Mouse (Mus musculus) forebrain, embryonic 16.5 days (tissue): ENCODE data around the gene Fbxw4. TPM values are rescaled to one million over a fixed set of nuclear protein-coding genes. Genes with fewer than 3 reads are reported as not detected.
"Not testable (repeated sequence)": the region's sequence is repeated elsewhere in the genome, so short reads cannot be mapped to it uniquely, and the experiment has no call there.

ENCODE experiments used
- ATAC-seq: fragments of 200-750 bp; cut with Nextera tagmentation; 2 replicates; pipeline ENCODE4 v1.8.0; 2017; ENCODE audit warnings: mild to moderate bottlenecking, moderate library complexity
- H3K27ac ChIP-seq: fragments of 300-500 bp; sonication (generic); 2 replicates; pipeline ENCODE4 v1.5.1; 2014; ENCODE audit warnings: low read length, control low read depth
- H3K27me3 ChIP-seq: fragments of 300-500 bp; sonication (generic); replicated peaks from 2 replicates; pipeline ENCODE4 v1.6.1; 2014; ENCODE audit warnings: low read length; ENCODE audit not compliant: control insufficient read depth, insufficient read depth
- H3K36me3 ChIP-seq: fragments of 300-500 bp; sonication (generic); 2 replicates; pipeline ENCODE4 v1.6.1; 2014; ENCODE audit not compliant: control insufficient read depth, insufficient read depth
- H3K4me1 ChIP-seq: fragments of 300-500 bp; sonication (generic); replicated peaks from 2 replicates; pipeline ENCODE4 v1.6.1; 2014; ENCODE audit warnings: low read length; ENCODE audit not compliant: control insufficient read depth, insufficient read depth
- H3K4me2 ChIP-seq: fragments of 300-500 bp; sonication (generic); 2 replicates; pipeline ENCODE4 v1.6.1; 2014; ENCODE audit warnings: mild to moderate bottlenecking, low read length, control low read depth
- H3K4me3 ChIP-seq: fragments of 300-500 bp; sonication (generic); replicated peaks from 2 replicates; pipeline ENCODE4 v1.5.1; 2014; ENCODE audit warnings: mild to moderate bottlenecking, low read length, control low read depth
- H3K9ac ChIP-seq: fragments of 300-500 bp; sonication (generic); replicated peaks from 2 replicates; pipeline ENCODE4 v1.6.1; 2014; ENCODE audit warnings: low read depth, low read length, control low read depth
- H3K9me3 ChIP-seq: fragments of 300-500 bp; sonication (generic); 2 replicates; pipeline ENCODE4 v1.6.1; 2016; ENCODE audit warnings: low read length; ENCODE audit not compliant: control insufficient read depth
- WGBS: fragments of 180-500 bp; shearing (Covaris S2); extraction: QIAGEN DNeasy Blood & Tissue Kit; methylation state at CpG from one replicate; pipeline ENCODE4 v1.1.7; 2014; 5-methylcytosine and 5-hydroxymethylcytosine counted together
- polyA plus RNA-seq: library from polyadenylated mRNA; unstranded; fragments of >200 nt; fragmentation: Nextera tagmentation; extraction: Ambion mirVana; gene quantifications from 2 replicates; pipeline ENCODE4 v1.2.1, GENCODE M21; 2015

Fbxw4 gene
- polyA plus RNA-seq, 1 experiment from 2014 or later, result 5.7 TPM

GRCm38 (mm10) chr19:45658556-45659268 is 1.4 kb downstream of the Fbxw4 start:
- ATAC-seq, result no peak
- whole genome bisulfite sequencing, result 62% methylated on average over 10 of the region's 10 CpGs
- H3K27me3 ChIP-seq, result no peaks in the 10 kb centered on the region

GRCm38 (mm10) chr19:45657828-45658227 is 2.3 kb downstream of the Fbxw4 start:
- Histone ChIP-seq H3K9me3 (no peaks in the 10 kb centered on the region), H3K9ac (no peak overlapping the region), H3K4me3 (no peak overlapping the region), H3K27ac (no peak overlapping the region), H3K27me3 (no peaks in the 10 kb centered on the region), H3K4me2 (no peak overlapping the region), H3K4me1 (peaks cover 21% of the 10 kb centered on the region), H3K36me3 (no peaks in the 10 kb centered on the region)
- 90% methylated on average over 1 of the region's 1 CpGs for WGBS
- ATAC-seq, result no peak

More at GRCm38 (mm10) chr19:45658556-45659268, 1.4 kb downstream of the Fbxw4 start:
- Histone ChIP-seq H3K9ac (peak overlapping the region; percentile 89), H3K9me3 (no peaks in the 10 kb centered on the region), H3K27ac (no peak overlapping the region), H3K4me1 (peaks cover 21% of the 10 kb centered on the region), H3K36me3 (no peaks in the 10 kb centered on the region), H3K4me2 (peak overlapping the region; percentile 66), H3K4me3 (peak overlapping the region; percentile 74)

- Histone ChIP-seq H3K9me3 (no peaks in the 10 kb centered on the region), H3K36me3 (no peaks in the 10 kb centered on the region), H3K9ac (no peak overlapping the region), H3K27me3 (no peaks in the 10 kb centered on the region), H3K4me3 (no peak overlapping the region), H3K27ac (no peak overlapping the region), H3K4me2 (no peak overlapping the region), H3K4me1 (peaks cover 24% of the 10 kb centered on the region)
- WGBS, result 64% methylated on average over 8 of the region's 8 CpGs
- ATAC-seq, result no peak
These were observed 3.1 kb downstream of the Fbxw4 start for GRCm38 (mm10) chr19:45656810-45657595.

GRCm38 (mm10) chr19:45655870-45656269 is 4.2 kb downstream of the Fbxw4 start:
- Histone ChIP-seq H3K4me1 (peaks cover 24% of the 10 kb centered on the region), H3K9ac (no peak overlapping the region), H3K36me3 (no peaks in the 10 kb centered on the region), H3K27me3 (no peaks in the 10 kb centered on the region), H3K27ac (no peak overlapping the region), H3K4me3 (no peak overlapping the region), H3K9me3 (no peaks in the 10 kb centered on the region), H3K4me2 (no peak overlapping the region)
- ATAC-seq, result no peak
- whole genome bisulfite sequencing, result 52% methylated on average over 8 of the region's 8 CpGs

GRCm38 (mm10) chr19:45653986-45654385 is 6.1 kb downstream of the Fbxw4 start:
- H3K9ac ChIP-seq, result no peak overlapping the region
- H3K9me3 ChIP-seq, result no peaks in the 10 kb centered on the region
- H3K27me3 ChIP-seq, result no peaks in the 10 kb centered on the region
- WGBS, result 22% methylated on average over 6 of the region's 6 CpGs
- peaks cover 15% of the 10 kb centered on the region for H3K4me1 ChIP-seq
- H3K27ac ChIP-seq, result no peak overlapping the region
- H3K36me3 ChIP-seq, result no peaks in the 10 kb centered on the region
- H3K4me3 ChIP-seq, result no peak overlapping the region
- no peak for ATAC-seq
- no peak overlapping the region for H3K4me2 ChIP-seq

- ATAC-seq, result no peak
- Histone ChIP-seq H3K27me3 (no peaks in the 10 kb centered on the region), H3K27ac (no peak overlapping the region), H3K36me3 (no peaks in the 10 kb centered on the region), H3K4me1 (peaks cover 9% of the 10 kb centered on the region), H3K4me3 (no peak overlapping the region), H3K4me2 (no peak overlapping the region), H3K9me3 (no peaks in the 10 kb centered on the region), H3K9ac (no peak overlapping the region)
- WGBS, result 60% methylated on average over 15 of the region's 15 CpGs
These were observed 7.7 kb downstream of the Fbxw4 start for GRCm38 (mm10) chr19:45652286-45652988.

- WGBS, result 83% methylated on average over 8 of the region's 8 CpGs
- no peak overlapping the region for H3K4me2 ChIP-seq
- no peak overlapping the region for H3K27ac ChIP-seq
These were observed 8.6 kb downstream of the Fbxw4 start for GRCm38 (mm10) chr19:45651524-45651923.

GRCm38 (mm10) chr19:45649776-45650175 is 10.3 kb downstream of the Fbxw4 start:
- no peaks in the 10 kb centered on the region for H3K36me3 ChIP-seq
- no peak overlapping the region for H3K4me2 ChIP-seq
- 84% methylated on average over 4 of the region's 4 CpGs for WGBS
- no peak overlapping the region for H3K27ac ChIP-seq
- H3K4me3 ChIP-seq, result no peak overlapping the region
- no peaks in the 10 kb centered on the region for H3K27me3 ChIP-seq
- ATAC-seq, result no peak
- H3K9ac ChIP-seq, result no peak overlapping the region
- no peaks in the 10 kb centered on the region for H3K9me3 ChIP-seq
- 0 out of 2 replicates have a peak, but pooled peaks cover 3% of the 10 kb centered on the region for H3K4me1 ChIP-seq

More at GRCm38 (mm10) chr19:45651524-45651923, 8.6 kb downstream of the Fbxw4 start:
- Histone ChIP-seq H3K9me3 (no peaks in the 10 kb centered on the region), H3K9ac (no peak overlapping the region), H3K36me3 (no peaks in the 10 kb centered on the region), H3K27me3 (no peaks in the 10 kb centered on the region), H3K4me1 (peaks cover 5% of the 10 kb centered on the region), H3K4me3 (no peak overlapping the region)
- ATAC-seq, result no peak

- H3K4me3 ChIP-seq, H3K27me3 ChIP-seq, ATAC-seq, H3K27ac ChIP-seq, H3K4me2 ChIP-seq, H3K9me3 ChIP-seq, H3K4me1 ChIP-seq, H3K9ac ChIP-seq, H3K36me3 ChIP-seq: not testable (repeated sequence)
- 95% methylated on average over 6 of the region's 6 CpGs for WGBS
These were observed 11.6 kb downstream of the Fbxw4 start for GRCm38 (mm10) chr19:45648469-45648868.
